Comparison of ENCODE assay signal across 7 mouse cellular contexts in genomic region chr17:33981192-33981909, GRCm38 (mm10). TPM values are rescaled to one million over a fixed set of nuclear protein-coding genes. Genes with fewer than 3 reads are reported as not detected.
DNase-seq lines count a peak whose midpoint lies in the region; ATAC-seq and TF ChIP-seq lines count a peak whose summit lies in the region.
"Not testable (repeated sequence)": the region's sequence is repeated elsewhere in the genome, so short reads cannot be mapped to it uniquely, and the experiment has no call there.

No protein-coding gene starts in this region.

- peaks cover 44% of the 10 kb centered on the region for H3K27me3 ChIP-seq in heart, embryonic 10.5 days (ENCODE audit: insufficient read depth, poor library complexity, severe bottlenecking)
- H3K27me3 ChIP-seq in limb, embryonic 11.5 days (ENCODE audit: control insufficient read depth, insufficient read depth, low read length) = peaks cover 29% of the 10 kb centered on the region
- peaks cover 42% of the 10 kb centered on the region for H3K27me3 ChIP-seq in midbrain, embryonic 13.5 days

- peak overlapping the region; percentile 61 for H3K9ac ChIP-seq in limb, embryonic 11.5 days (ENCODE audit: low read length)
- peak overlapping the region; percentile 63 for H3K9ac ChIP-seq in midbrain, embryonic 13.5 days (replicated peaks)

- H3K36me3 ChIP-seq in heart, embryonic 10.5 days; limb, embryonic 11.5 days (ENCODE audit: control insufficient read depth, insufficient read depth, low read length); midbrain, embryonic 13.5 days: not testable (repeated sequence)

- H3K9me3 ChIP-seq in heart, embryonic 10.5 days; limb, embryonic 11.5 days (ENCODE audit: control insufficient read depth, low read length); midbrain, embryonic 13.5 days: not testable (repeated sequence)

- H3K4me2 ChIP-seq in limb, embryonic 11.5 days (ENCODE audit: low read depth, severe bottlenecking) = peak overlapping the region; percentile 49
- peak overlapping the region; percentile 59 for H3K4me2 ChIP-seq in midbrain, embryonic 13.5 days (replicated peaks)

- 1% methylated on average over 27 of the region's 27 CpGs for WGBS in heart, embryonic 10.5 days
- WGBS in limb, embryonic 11.5 days = 1% methylated on average over 27 of the region's 27 CpGs
- WGBS in midbrain, embryonic 13.5 days = under 1% methylated on average over 27 of the region's 27 CpGs

- TF ChIP-seq POLR2A in bone marrow macrophage, adult 2 months (IDR thresholded peaks at IDR 0.05; ENCODE audit: borderline replicate concordance, low read depth, low read length) = not testable (repeated sequence)

- H3K27ac ChIP-seq in bone marrow macrophage, adult 2 months (ENCODE audit: insufficient read depth, low read depth, low read length) = peak overlapping the region; percentile 93
- H3K27ac ChIP-seq in heart, embryonic 10.5 days = peak overlapping the region; percentile 80; the same call in 1 of the 2 replicates
- H3K27ac ChIP-seq in limb, embryonic 11.5 days (replicated peaks; ENCODE audit: low read depth, low read length) = peak overlapping the region; percentile 59; the same call in 1 of the 2 replicates
- peak overlapping the region; percentile 90 for H3K27ac ChIP-seq in midbrain, embryonic 13.5 days

- H3K4me3 ChIP-seq in bone marrow macrophage, adult 2 months (ENCODE audit: insufficient read depth, low read length) = peak overlapping the region; percentile 73
- peak overlapping the region; percentile 63 for H3K4me3 ChIP-seq in heart, embryonic 10.5 days
- peak overlapping the region; percentile 43 for H3K4me3 ChIP-seq in limb, embryonic 11.5 days (ENCODE audit: low read depth, low read length)
- peak overlapping the region; percentile 49 for H3K4me3 ChIP-seq in midbrain, embryonic 13.5 days (replicated peaks)

- TF ChIP-seq CTCF in bone marrow macrophage, adult 2 months (IDR thresholded peaks at IDR 0.05; ENCODE audit: low read depth, low read length) = not testable (repeated sequence)

- peak; percentile 69 for ATAC-seq in erythroid progenitor cell, adult 5-6 weeks (replicated peaks; ENCODE audit: low FRiP score, poor library complexity, severe bottlenecking)
- peak; percentile 92 for ATAC-seq in limb, embryonic 11.5 days (ENCODE audit: insufficient number of reproducible peaks, low FRiP score, low TSS enrichment, low read depth)
- ATAC-seq in midbrain, embryonic 13.5 days = peak; percentile 97

- peaks cover 29% of the 10 kb centered on the region for H3K4me1 ChIP-seq in bone marrow macrophage, adult 2 months (ENCODE audit: control insufficient read depth, insufficient read depth, low read length)
- peaks cover 27% of the 10 kb centered on the region for H3K4me1 ChIP-seq in heart, embryonic 10.5 days
- not testable (repeated sequence) for H3K4me1 ChIP-seq in limb, embryonic 11.5 days (ENCODE audit: control insufficient read depth, insufficient read depth, low read length)
- peaks cover 24% of the 10 kb centered on the region for H3K4me1 ChIP-seq in midbrain, embryonic 13.5 days (replicated peaks)

- DNase-seq in heart, embryonic 10.5 days (ENCODE audit: low spot score) = peak; percentile 97
- DNase-seq in kidney, adult 9 months = peak; percentile 97
- peak; percentile 96 for DNase-seq in limb, embryonic 11.5 days (ENCODE audit: low spot score)
- DNase-seq in spleen, adult 12 weeks (ENCODE audit: low spot score) = peak; percentile 85

RNA-seq across cellular contexts. Expression of gene H2-K1, which starts 18.8 kb away (rescaled TPM):
- 2,635 and 2,812 TPM in 2 replicates for polyA plus RNA-seq in bone marrow macrophage, adult 2 months (2012; ENCODE audit: insufficient read depth, insufficient read length, missing spikeins)
- total RNA-seq in erythroid progenitor cell, adult 5-6 weeks (2015; ENCODE audit: low replicate concordance) = 315 and 400 TPM in 2 replicates
- 167 and 182 TPM in 2 replicates for total RNA-seq in erythroid progenitor cell, adult 5-6 weeks (2017; ENCODE audit: low replicate concordance)
- polyA plus RNA-seq in heart, embryonic 10.5 days (2016; fragmentation: Nextera tagmentation; extraction: Ambion mirVana) = 13.0 and 16.2 TPM in 2 replicates
- polyA plus RNA-seq in limb, embryonic 11.5 days (2014; fragmentation: Nextera tagmentation; extraction: Ambion mirVana) = 4.2 and 5.3 TPM in 2 replicates
- polyA plus RNA-seq in midbrain, embryonic 13.5 days (2015; fragmentation: Nextera tagmentation; extraction: Ambion mirVana) = 13.5 and 16.0 TPM in 2 replicates

RNA-seq across cellular contexts. Expression of gene Rps18, which starts 25.6 kb away (rescaled TPM):
- polyA plus RNA-seq in bone marrow macrophage, adult 2 months (2012; ENCODE audit: insufficient read depth, insufficient read length, missing spikeins) = 1,144 and 1,230 TPM in 2 replicates
- 779 and 808 TPM in 2 replicates for total RNA-seq in erythroid progenitor cell, adult 5-6 weeks (2015; ENCODE audit: low replicate concordance)
- 194 and 380 TPM in 2 replicates for total RNA-seq in erythroid progenitor cell, adult 5-6 weeks (2017; ENCODE audit: low replicate concordance)
- 1,115 and 1,297 TPM in 2 replicates for polyA plus RNA-seq in heart, embryonic 10.5 days (2016; fragmentation: Nextera tagmentation; extraction: Ambion mirVana)
- polyA plus RNA-seq in limb, embryonic 11.5 days (2014; fragmentation: Nextera tagmentation; extraction: Ambion mirVana) = 1,618 and 1,641 TPM in 2 replicates
- 918 and 949 TPM in 2 replicates for polyA plus RNA-seq in midbrain, embryonic 13.5 days (2015; fragmentation: Nextera tagmentation; extraction: Ambion mirVana)

RNA-seq across cellular contexts. Expression of gene Vps52, which starts 25.7 kb away (rescaled TPM):
- 41.3 and 49.7 TPM in 2 replicates for polyA plus RNA-seq in bone marrow macrophage, adult 2 months (2012; ENCODE audit: insufficient read depth, insufficient read length, missing spikeins)
- total RNA-seq in erythroid progenitor cell, adult 5-6 weeks (2015; ENCODE audit: low replicate concordance) = 8.0 and 18.4 TPM in 2 replicates
- 11.5 and 17.8 TPM in 2 replicates for total RNA-seq in erythroid progenitor cell, adult 5-6 weeks (2017; ENCODE audit: low replicate concordance)
- polyA plus RNA-seq in heart, embryonic 10.5 days (2016; fragmentation: Nextera tagmentation; extraction: Ambion mirVana) = 47.1 and 47.5 TPM in 2 replicates
- polyA plus RNA-seq in limb, embryonic 11.5 days (2014; fragmentation: Nextera tagmentation; extraction: Ambion mirVana) = 35.6 and 37.1 TPM in 2 replicates
- 66.4 and 69.8 TPM in 2 replicates for polyA plus RNA-seq in midbrain, embryonic 13.5 days (2015; fragmentation: Nextera tagmentation; extraction: Ambion mirVana)

RNA-seq across cellular contexts. Expression of gene B3galt4, which starts 30.1 kb away (rescaled TPM):
- polyA plus RNA-seq in bone marrow macrophage, adult 2 months (2012; ENCODE audit: insufficient read depth, insufficient read length, missing spikeins) = 8.3 and 8.7 TPM in 2 replicates
- total RNA-seq in erythroid progenitor cell, adult 5-6 weeks (2015; ENCODE audit: low replicate concordance) = not detected in 2 replicates
- total RNA-seq in erythroid progenitor cell, adult 5-6 weeks (2017; ENCODE audit: low replicate concordance) = 0.26 and 2.8 TPM in 2 replicates
- polyA plus RNA-seq in heart, embryonic 10.5 days (2016; fragmentation: Nextera tagmentation; extraction: Ambion mirVana) = 5.9 and 7.1 TPM in 2 replicates
- 2.6 and 3.0 TPM in 2 replicates for polyA plus RNA-seq in limb, embryonic 11.5 days (2014; fragmentation: Nextera tagmentation; extraction: Ambion mirVana)
- polyA plus RNA-seq in midbrain, embryonic 13.5 days (2015; fragmentation: Nextera tagmentation; extraction: Ambion mirVana) = 12.4 and 13.6 TPM in 2 replicates

RNA-seq across cellular contexts. Expression of gene Wdr46, which starts 40.9 kb away (rescaled TPM):
- 10.1 and 10.2 TPM in 2 replicates for polyA plus RNA-seq in bone marrow macrophage, adult 2 months (2012; ENCODE audit: insufficient read depth, insufficient read length, missing spikeins)
- 3.6 and 11.3 TPM in 2 replicates for total RNA-seq in erythroid progenitor cell, adult 5-6 weeks (2015; ENCODE audit: low replicate concordance)
- total RNA-seq in erythroid progenitor cell, adult 5-6 weeks (2017; ENCODE audit: low replicate concordance) = 4.6 and 8.2 TPM in 2 replicates
- 35.8 and 48.1 TPM in 2 replicates for polyA plus RNA-seq in heart, embryonic 10.5 days (2016; fragmentation: Nextera tagmentation; extraction: Ambion mirVana)
- 37.4 and 45.6 TPM in 2 replicates for polyA plus RNA-seq in limb, embryonic 11.5 days (2014; fragmentation: Nextera tagmentation; extraction: Ambion mirVana)
- polyA plus RNA-seq in midbrain, embryonic 13.5 days (2015; fragmentation: Nextera tagmentation; extraction: Ambion mirVana) = 24.4 and 25.7 TPM in 2 replicates

Comparison
In these comparisons a context has a peak if more than half of its experiments do, and no peak if none do; other contexts are left out.
1. Peak in every context shown above with its lines: DNase-seq, ATAC-seq, H3K4me3 ChIP-seq and H3K27ac ChIP-seq.
2. RNA of gene H2-K1, which starts 18.8 kb away (polyA plus RNA-seq): 2,635 to 2,812 TPM in bone marrow macrophage, adult 2 months; 13.0 to 16.2 TPM in heart, embryonic 10.5 days, 13.5 to 16.0 TPM in midbrain, embryonic 13.5 days and 4.2 to 5.3 TPM in limb, embryonic 11.5 days; every median in the first group is over 100 times any median in the second.